Mouse (Mus musculus) layer of hippocampus, adult 11-12 months (tissue): ENCODE results near the gene Hmga2.

Source experiments
- DNase-seq: peaks from one replicate; pipeline ENCODE4 v3.0.0; 2022; ENCODE audit warnings: low spot score

Hmga2 gene

DNA sequence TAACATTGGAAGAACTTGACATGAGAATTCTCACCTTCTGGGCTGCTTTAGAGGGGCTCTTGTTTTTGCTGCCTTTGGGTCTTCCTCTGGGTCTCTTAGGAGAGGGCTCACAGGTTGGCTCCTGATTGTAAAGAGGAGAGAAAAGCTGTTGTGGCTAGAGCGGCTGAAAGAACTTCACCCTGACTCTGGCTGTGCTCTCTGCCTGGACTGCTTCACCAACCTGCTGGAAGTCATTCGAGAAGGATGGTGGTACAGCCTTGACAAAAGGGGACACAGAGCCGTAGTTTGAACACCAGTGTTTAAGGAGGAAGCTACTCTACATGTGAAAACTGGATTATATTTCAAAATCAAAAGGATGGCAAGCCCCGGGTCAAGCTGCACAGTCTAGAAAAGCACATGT lies 3.1 kb downstream of the Hmga2 start:
- no peak for DNase-seq

- no peak for DNase-seq
These were observed 3.7 kb downstream of the Hmga2 start for GRCm38 (mm10) chr10:120472606-120473005.

DNA sequence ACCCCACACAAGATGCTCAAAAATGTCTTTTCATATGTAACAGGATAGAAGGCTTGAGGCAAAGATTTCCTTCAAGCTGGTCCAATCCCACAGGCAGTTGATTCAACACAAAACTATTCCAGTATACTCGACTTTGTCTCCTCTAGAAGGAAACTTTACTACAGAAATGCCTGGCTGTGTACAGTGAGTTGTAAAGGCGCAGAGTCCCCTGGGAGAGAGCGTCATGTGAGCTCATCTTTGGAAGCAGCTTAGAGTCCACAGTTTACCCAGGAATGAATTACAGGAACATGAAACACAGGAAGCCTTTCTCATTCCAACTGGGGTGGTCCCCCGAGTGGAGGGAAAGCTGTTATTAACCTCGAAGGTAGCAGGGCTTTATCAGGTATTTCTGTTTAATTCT lies 11.1 kb downstream of the Hmga2 start:
- no peak for DNase-seq

DNA sequence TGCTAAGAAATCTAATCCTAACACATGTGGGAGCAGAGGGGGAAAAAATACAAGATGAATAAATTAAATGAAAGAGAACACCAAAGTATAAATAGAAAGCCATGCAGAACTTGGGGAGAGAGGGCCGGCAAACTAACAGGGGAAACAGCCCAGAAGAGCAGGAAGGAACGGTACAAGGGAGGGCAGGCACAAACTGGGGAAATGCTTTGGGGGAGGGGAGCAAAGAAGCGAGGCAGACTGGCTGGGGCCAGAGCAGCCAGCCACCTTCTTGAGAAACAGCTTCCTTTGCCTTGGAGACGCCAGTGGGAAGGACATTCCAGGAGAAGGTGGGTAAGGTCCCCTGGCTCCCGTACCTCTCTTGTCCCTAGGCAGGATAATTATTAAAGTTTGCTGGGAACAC lies 14.5 kb downstream of the Hmga2 start:
- no peak for DNase-seq

- no peak for DNase-seq
These were observed 15.0 kb downstream of the Hmga2 start for GRCm38 (mm10) chr10:120461301-120461700.

GRCm38 (mm10) chr10:120458866-120459265 lies 17.4 kb downstream of the Hmga2 start:
- DNase-seq: no peak

- no peak for DNase-seq
These were observed 26.5 kb downstream of the Hmga2 start for GRCm38 (mm10) chr10:120449661-120450284.

GRCm38 (mm10) chr10:120446799-120447198 lies 29.5 kb downstream of the Hmga2 start:
- no peak for DNase-seq

DNA sequence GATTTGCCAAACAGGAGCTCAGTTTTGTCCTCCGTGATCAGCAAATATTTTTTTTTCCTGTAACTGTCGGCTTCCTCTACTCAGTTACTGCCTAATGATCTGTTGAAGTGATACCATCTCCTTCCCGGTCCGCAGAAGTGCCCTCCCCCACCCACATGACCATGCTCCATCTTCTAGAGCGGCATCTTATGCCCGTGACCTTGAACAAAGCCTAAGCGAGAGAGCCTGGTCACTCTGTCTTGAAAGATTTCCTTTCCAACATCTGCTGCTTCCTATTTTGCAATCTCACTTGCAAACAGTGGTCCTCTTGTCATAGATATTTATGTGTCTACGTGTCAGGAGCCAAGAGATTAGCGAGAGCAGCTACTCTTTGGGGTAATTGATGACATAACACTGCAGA lies 30.1 kb downstream of the Hmga2 start:
- DNase-seq: no peak

- DNase-seq: no peak
These were observed 31.7 kb downstream of the Hmga2 start for GRCm38 (mm10) chr10:120444463-120445070.

- DNase-seq: no peak
These were observed 32.4 kb downstream of the Hmga2 start for GRCm38 (mm10) chr10:120443757-120444311.

DNA sequence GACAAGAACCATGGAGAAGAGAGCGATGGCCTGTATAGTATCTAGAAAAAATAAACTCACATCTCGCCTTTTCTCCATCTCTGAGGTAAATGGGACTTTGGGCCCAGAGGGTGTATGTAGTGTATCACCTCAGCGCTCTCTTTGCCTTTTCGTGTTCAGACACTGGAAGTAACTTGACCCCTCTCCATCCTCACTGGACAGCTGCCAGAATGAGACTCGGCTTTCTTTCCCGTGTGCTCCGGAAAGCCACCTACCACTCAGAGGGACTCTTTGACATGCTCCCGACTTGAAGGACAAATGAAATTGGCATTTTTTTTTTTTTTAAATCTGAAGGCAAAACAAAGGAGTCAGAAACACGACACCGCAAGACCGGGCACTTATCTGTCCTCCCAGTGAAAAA lies 35.0 kb downstream of the Hmga2 start:
- DNase-seq: no peak

DNA sequence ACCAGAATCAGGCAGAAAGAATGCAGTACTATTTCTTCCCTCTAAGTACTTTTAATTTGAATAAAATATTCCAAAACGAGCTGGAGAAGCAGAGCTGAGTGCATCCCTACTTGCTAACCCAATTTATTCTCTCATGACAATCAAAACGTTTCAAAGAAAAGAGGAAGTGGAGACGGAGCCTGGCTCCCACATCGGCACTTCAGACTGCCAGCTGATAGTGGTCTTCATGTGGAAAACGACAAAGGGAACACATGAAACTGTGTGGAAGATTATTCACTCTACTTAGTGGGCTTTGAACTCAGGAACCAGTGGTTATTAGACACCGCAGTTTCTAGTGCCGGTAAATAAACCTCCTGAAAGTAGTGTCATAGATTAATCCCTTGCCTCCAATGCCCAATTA lies 41.8 kb downstream of the Hmga2 start:
- no peak for DNase-seq

GRCm38 (mm10) chr10:120433463-120433815 lies 42.8 kb downstream of the Hmga2 start:
- DNase-seq: no peak

DNA sequence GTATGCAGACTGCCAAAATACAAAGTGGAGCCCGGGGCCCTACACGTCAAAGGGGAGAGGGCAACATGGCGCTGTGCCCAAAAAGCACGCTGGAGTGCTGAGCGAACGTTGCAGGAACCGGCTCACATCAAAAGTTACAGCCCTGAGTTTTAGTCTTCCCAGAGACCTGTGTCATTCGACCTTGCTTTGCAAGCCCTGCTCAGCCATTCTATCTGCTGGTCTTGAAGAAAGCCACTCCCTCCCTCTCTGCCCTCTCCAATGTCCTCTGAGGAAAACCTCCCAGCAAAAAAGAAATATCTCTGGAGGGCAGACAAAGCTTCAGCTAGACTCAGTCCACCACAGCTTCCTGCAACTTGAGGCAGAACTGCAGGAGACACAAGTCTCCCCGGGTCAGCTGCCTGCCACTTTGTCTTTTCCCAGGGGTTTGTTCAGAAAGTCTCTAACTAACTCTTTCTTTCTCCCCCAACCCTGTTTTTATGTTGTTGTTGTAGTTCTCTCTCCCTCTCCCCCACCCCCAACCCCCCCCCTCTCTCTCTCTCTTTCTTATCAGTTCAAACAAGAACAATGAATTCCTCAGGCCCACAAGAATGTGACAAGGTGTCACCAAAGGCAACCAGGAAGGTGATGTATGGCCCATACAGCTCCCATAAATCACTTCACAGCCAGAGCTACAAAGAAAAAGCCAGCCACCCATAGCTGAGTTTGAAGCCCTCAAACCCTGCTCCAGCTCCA lies 43.4 kb downstream of the Hmga2 start:
- DNase-seq: no peak

DNA sequence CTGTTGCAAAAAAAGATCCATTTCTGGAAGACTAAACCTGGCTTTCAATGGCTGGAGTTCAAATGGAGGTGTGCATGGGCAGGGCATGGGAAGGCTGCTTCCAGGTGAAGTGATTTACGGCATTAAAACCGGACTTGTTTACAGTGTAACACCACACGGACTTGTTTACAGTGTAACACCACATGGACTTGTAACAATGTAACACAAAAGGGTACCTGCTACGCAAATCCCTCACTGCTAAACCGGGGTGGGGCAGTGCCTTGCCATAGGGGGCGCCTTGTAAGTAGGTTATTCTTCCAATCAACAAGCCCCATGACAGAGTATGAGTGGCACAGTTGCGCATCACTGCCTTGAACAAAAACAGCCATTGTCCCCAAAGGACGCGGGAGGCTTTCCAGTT lies 44.2 kb downstream of the Hmga2 start:
- DNase-seq: no peak

DNA sequence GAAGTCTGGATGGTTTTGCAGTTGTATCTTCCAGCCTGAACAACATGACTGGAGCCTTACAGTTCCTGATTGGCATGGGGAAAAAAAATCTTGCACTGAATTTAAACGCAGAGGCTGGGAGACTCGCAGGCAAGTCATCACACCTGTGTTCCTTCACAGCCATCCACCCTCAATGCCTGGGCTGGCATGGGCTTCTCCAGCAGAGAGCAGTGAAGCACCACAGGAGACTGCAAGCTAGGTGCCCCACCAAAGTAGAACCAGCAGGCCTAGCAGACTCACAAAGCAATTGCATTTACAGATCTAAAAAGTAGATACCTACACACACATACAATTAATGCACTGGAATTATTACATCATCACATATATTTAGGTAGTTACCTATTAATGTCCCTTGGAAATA lies 44.8 kb downstream of the Hmga2 start:
- no peak for DNase-seq

GRCm38 (mm10) chr10:120430422-120430821 lies 45.8 kb downstream of the Hmga2 start:
- DNase-seq: no peak

- DNase-seq: no peak
These were observed 46.5 kb downstream of the Hmga2 start for GRCm38 (mm10) chr10:120429758-120430259.

GRCm38 (mm10) chr10:120429199-120429551 lies 47.1 kb downstream of the Hmga2 start:
- no peak for DNase-seq

DNA sequence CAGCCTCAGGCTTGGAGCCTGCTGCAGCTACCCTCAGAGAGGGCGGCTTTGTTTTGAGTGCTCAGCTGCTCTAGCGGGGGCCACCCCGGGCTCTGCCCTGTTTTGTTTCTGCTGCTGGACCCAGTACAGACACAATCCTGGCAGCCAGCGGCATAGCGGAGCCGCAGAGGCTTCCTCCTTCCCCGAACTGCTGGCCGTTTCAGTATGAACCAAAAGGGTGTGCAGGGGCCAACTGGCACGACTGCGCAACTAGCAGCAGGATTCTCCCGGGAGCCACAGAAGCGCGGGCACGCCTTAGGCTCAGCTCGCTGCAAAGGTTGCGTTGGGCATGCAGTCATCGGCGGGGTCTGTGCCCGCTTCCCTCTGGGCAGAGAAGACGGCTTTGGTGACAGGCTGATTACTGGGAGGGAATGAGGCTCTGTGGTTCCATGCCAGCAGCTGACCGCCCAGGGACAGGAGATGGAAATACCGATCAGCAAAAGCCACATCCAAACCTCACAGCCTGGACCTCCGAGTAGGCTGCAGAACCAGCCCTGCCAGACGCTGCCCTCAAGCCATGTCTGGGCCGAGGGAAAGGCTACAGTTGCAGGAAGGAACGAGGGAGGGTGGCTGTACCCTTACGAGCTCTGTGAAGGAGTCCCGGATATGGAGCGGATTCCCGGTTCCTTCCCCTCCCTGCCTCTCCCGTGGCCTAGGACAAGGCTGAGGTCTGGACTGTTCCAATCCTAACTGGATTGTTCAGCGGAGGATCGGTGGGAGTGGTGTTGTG lies 47.7 kb downstream of the Hmga2 start:
- DNase-seq: peak; percentile 18

DNA sequence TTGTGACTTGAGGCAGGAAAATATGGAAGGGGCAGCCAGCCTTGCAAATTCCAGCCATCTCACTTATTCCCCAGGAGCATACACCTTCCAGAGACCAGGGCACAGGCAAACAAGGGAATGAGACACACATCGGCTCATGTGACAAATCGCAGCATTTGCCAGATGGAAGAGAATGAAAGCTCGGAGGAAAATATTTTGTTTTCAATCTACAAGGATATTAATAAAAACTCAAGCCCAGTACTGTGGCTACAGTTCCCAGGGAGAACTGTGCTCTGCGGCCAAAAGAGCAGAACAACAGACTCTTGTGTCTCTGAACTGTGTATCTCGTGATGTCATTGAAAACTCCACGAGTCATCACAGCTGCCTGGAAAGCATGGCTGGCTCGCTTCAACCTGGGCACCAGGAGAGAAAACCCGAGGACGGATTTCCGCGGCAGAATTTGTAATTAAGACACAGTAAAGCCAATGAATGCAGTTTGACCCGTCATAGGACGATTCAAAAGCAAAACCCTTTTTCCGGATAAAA lies 50.1 kb downstream of the Hmga2 start:
- DNase-seq: peak; percentile 18
